Mouse (Mus musculus): ENCODE results near the gene 4933430I17Rik. TPM values are rescaled to one million over a fixed set of nuclear protein-coding genes. Genes with fewer than 3 reads are reported as not detected.

The 4933430I17Rik gene
- total and polyA plus RNA-seq, 3 experiments = not detected

DNA sequence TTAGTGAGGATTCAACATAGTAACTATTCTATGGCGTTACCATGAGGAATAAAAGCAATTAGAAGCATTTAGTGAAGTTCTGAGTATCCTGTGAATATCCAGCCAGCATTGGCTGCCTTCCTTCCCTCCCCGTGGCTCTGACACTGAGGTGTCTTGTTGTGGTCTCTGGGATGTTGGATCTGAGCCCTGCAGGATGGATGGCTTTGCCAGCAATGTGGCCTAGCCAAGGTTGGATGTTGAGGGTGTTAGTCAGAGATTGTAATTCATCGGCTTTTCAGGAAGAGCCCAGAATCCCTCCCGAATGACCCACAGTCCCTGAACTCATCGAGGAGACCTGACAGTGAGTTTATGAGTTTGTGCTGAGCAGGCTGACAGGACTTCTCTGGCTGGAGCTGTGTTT, 70.9 kb downstream of the 4933430I17Rik start:
- H3K36me3 ChIP-seq (ENCODE audit: control insufficient read depth, insufficient read depth, low read length) = no peaks in the 10 kb centered on the region
- no peak overlapping the region for H3K4me3 ChIP-seq
- intact Hi-C loops (cut with DNase I) = no loop called here
- H3K9ac ChIP-seq (ENCODE audit: low read depth, low read length) = no peak overlapping the region
- H3K27me3 ChIP-seq (ENCODE audit: control insufficient read depth, insufficient read depth, low read length) = no peaks in the 10 kb centered on the region
- TF ChIP-seq EP300 (IDR thresholded peaks at IDR 0.05; ENCODE audit: insufficient read depth, low read depth, low read length) (0 out of 2 replicates have a peak, but pooled peaks have one; percentile 37), CTCF (IDR thresholded peaks at IDR 0.05) (no peak)
- H3K79me2 ChIP-seq (replicated peaks; ENCODE audit: control insufficient read depth, insufficient read depth, low read length) = no peaks in the 10 kb centered on the region
- peak overlapping the region; percentile 23; the same call in 1 of the 2 replicates for H3K27ac ChIP-seq
- peaks cover 8% of the 10 kb centered on the region for H3K4me1 ChIP-seq (ENCODE audit: control insufficient read depth, insufficient read depth, low read length)
- DNase-seq = peak in 1 of 2 experiments; percentile 42
- WGBS = 34% methylated on average over 5 of the region's 5 CpGs

Other genes starting within 250 kb of the 4933430I17Rik start
- 10 to 100 TPM; 16.6 to 19.6 TPM for gene Fkbp15, start 164.8 kb upstream of the 4933430I17Rik start, total RNA-seq (2021)
- 14.7 and 19.4 TPM in 2 replicates for gene Fkbp15, start 164.8 kb upstream of the 4933430I17Rik start, polyA plus RNA-seq (2012; rRNA removed)
- 10 to 100 TPM; 17.4 to 19.1 TPM for gene Slc31a1, start 164.6 kb upstream of the 4933430I17Rik start, total RNA-seq (2021)
- 14.8 and 25.5 TPM in 2 replicates for gene Slc31a1, start 164.6 kb upstream of the 4933430I17Rik start, polyA plus RNA-seq (2012; rRNA removed)
- gene Cdc26, start 116.7 kb upstream of the 4933430I17Rik start, total RNA-seq (2021) = 10 to 100 TPM; 44.6 to 47.7 TPM
- 23.8 and 49.8 TPM in 2 replicates for gene Cdc26, start 116.7 kb upstream of the 4933430I17Rik start, polyA plus RNA-seq (2012; rRNA removed)
- 1 to 10 TPM; 9.9 TPM for gene Prpf4, start 116.6 kb upstream of the 4933430I17Rik start, total RNA-seq (2021)
- gene Prpf4, start 116.6 kb upstream of the 4933430I17Rik start, polyA plus RNA-seq (2012; rRNA removed) = 7.4 and 11.3 TPM in 2 replicates
- gene Rnf183, start 90.1 kb upstream of the 4933430I17Rik start, total RNA-seq (2021) = not detected
- not detected in 2 replicates for gene Rnf183, start 90.1 kb upstream of the 4933430I17Rik start, polyA plus RNA-seq (2012; rRNA removed)
- under 1 TPM; 0.20 to 0.57 TPM for gene Wdr31, start 54.5 kb upstream of the 4933430I17Rik start, total RNA-seq (2021)
- 0.35 and 0.50 TPM in 2 replicates for gene Wdr31, start 54.5 kb upstream of the 4933430I17Rik start, polyA plus RNA-seq (2012; rRNA removed)
- gene Bspry, start 45.3 kb upstream of the 4933430I17Rik start, total RNA-seq (2021) = under 1 TPM; 0.09 to 0.13 TPM
- gene Bspry, start 45.3 kb upstream of the 4933430I17Rik start, polyA plus RNA-seq (2012; rRNA removed) = 0.41 and 1.2 TPM in 2 replicates
- 1 to 10 TPM; 3.9 to 4.0 TPM for gene Hdhd3, start 21.9 kb upstream of the 4933430I17Rik start, total RNA-seq (2021)
- gene Hdhd3, start 21.9 kb upstream of the 4933430I17Rik start, polyA plus RNA-seq (2012; rRNA removed) = 9.0 and 11.2 TPM in 2 replicates
- gene Alad, start 5.5 kb upstream of the 4933430I17Rik start, total RNA-seq (2021) = 10 to 100 TPM; 65.6 to 70.8 TPM
- 123 and 126 TPM in 2 replicates for gene Alad, start 5.5 kb upstream of the 4933430I17Rik start, polyA plus RNA-seq (2012; rRNA removed)
- 10 to 100 TPM; 16.1 to 19.1 TPM for gene Pole3, start 301 bp upstream of the 4933430I17Rik start, total RNA-seq (2021)
- 10.5 and 18.0 TPM in 2 replicates for gene Pole3, start 301 bp upstream of the 4933430I17Rik start, polyA plus RNA-seq (2012; rRNA removed)
- gene Rgs3, start 34.5 kb downstream of the 4933430I17Rik start, total RNA-seq (2021) = 10 to 100 TPM; 23.5 to 33.7 TPM
- 48.1 and 49.4 TPM in 2 replicates for gene Rgs3, start 34.5 kb downstream of the 4933430I17Rik start, polyA plus RNA-seq (2012; rRNA removed)

All from heart, adult 2 months (tissue).